Mouse (Mus musculus): ENCODE results near the gene Nfia.

GRCm38 (mm10) chr4:97958121-97958520, 185.6 kb downstream of the Nfia start:
- TF ChIP-seq CTCF (IDR thresholded peaks at IDR 0.05; ENCODE audit: insufficient read depth, low read length), result no peak
- no peak for TF ChIP-seq POLR2A (IDR thresholded peaks at IDR 0.05; ENCODE audit: borderline replicate concordance, extremely low read depth, low read depth, low read length)

All from lung, adult 2 months (tissue).